Mouse (Mus musculus) midbrain, embryonic 14.5 days (tissue): ENCODE measurements around the gene Mybbp1a. TPM values are rescaled to one million over a fixed set of nuclear protein-coding genes. Genes with fewer than 3 reads are reported as not detected.

Experiments
- ATAC-seq: fragments of 200-750 bp; cut with Nextera tagmentation; 2 replicates; pipeline ENCODE4 v1.8.0; 2017; ENCODE audit warnings: moderate number of reproducible peaks, moderate library complexity; ENCODE audit not compliant: low FRiP score, low TSS enrichment
- DNase-seq: peaks from one replicate; pipeline ENCODE4 v3.0.0-alpha.2; 2015
- H3K27ac ChIP-seq: fragments of 300-500 bp; sonication (generic); replicated peaks from 2 replicates; pipeline ENCODE4 v1.5.1; 2014; ENCODE audit warnings: mild to moderate bottlenecking, low read depth, low read length, moderate library complexity
- H3K27me3 ChIP-seq: fragments of 300-500 bp; sonication (generic); 2 replicates; pipeline ENCODE4 v1.6.1; 2014; ENCODE audit warnings: low read length, control low read depth, mixed read lengths; ENCODE audit not compliant: control insufficient read depth, insufficient read depth
- H3K36me3 ChIP-seq: fragments of 300-500 bp; sonication (generic); 2 replicates; pipeline ENCODE4 v1.6.1; 2014; ENCODE audit warnings: low read length, control low read depth; ENCODE audit not compliant: control insufficient read depth, insufficient read depth
- H3K4me1 ChIP-seq: fragments of 300-500 bp; sonication (generic); 2 replicates; pipeline ENCODE4 v1.6.1; 2014; ENCODE audit warnings: mild to moderate bottlenecking, antibody characterized with exemption, low read length, control low read depth; ENCODE audit not compliant: control insufficient read depth, insufficient read depth
- H3K4me2 ChIP-seq: fragments of 300-500 bp; sonication (generic); 2 replicates; pipeline ENCODE4 v1.6.1; 2014; ENCODE audit warnings: mild to moderate bottlenecking, low read length, moderate library complexity
- H3K4me3 ChIP-seq: fragments of 300-500 bp; sonication (generic); replicated peaks from 2 replicates; pipeline ENCODE4 v1.5.1; 2014; ENCODE audit warnings: low read depth, low read length
- H3K9ac ChIP-seq: fragments of 300-500 bp; sonication (generic); replicated peaks from 2 replicates; pipeline ENCODE4 v1.6.1; 2014; ENCODE audit warnings: mild to moderate bottlenecking, low read length, moderate library complexity
- H3K9me3 ChIP-seq: fragments of 300-500 bp; sonication (generic); 2 replicates; pipeline ENCODE4 v1.6.1; 2016; ENCODE audit warnings: low read length, control low read depth, mixed read lengths; ENCODE audit not compliant: control insufficient read depth
- WGBS: fragments of 180-500 bp; shearing (Covaris S2); extraction: QIAGEN DNeasy Blood & Tissue Kit; methylation state at CpG from one replicate; pipeline ENCODE4 v1.1.7; 2014; 5-methylcytosine and 5-hydroxymethylcytosine counted together
- polyA plus RNA-seq: library from polyadenylated mRNA; unstranded; fragments of >200 nt; fragmentation: Nextera tagmentation; extraction: Ambion mirVana; gene quantifications from 2 replicates; pipeline ENCODE4 v1.2.1, GENCODE M21; 2014

Gene Mybbp1a
- polyA plus RNA-seq, 1 experiment from 2014 or later = 66.0 TPM

- DNase-seq (peak; percentile 31), ATAC-seq (no peak)
- no peaks in the 10 kb centered on the region for H3K4me1 ChIP-seq
- H3K36me3 ChIP-seq = no peaks in the 10 kb centered on the region
- H3K4me2 ChIP-seq = no peak overlapping the region
- no peaks in the 10 kb centered on the region for H3K9me3 ChIP-seq
- H3K27ac ChIP-seq = no peak overlapping the region
- no peak overlapping the region for H3K9ac ChIP-seq
- no peak overlapping the region for H3K4me3 ChIP-seq
- no peaks in the 10 kb centered on the region for H3K27me3 ChIP-seq
- WGBS = 58% methylated on average over 8 of the region's 8 CpGs
Measured at GRCm38 (mm10) chr11:72494046-72494988, 53.2 kb downstream of the Mybbp1a start.

DNA sequence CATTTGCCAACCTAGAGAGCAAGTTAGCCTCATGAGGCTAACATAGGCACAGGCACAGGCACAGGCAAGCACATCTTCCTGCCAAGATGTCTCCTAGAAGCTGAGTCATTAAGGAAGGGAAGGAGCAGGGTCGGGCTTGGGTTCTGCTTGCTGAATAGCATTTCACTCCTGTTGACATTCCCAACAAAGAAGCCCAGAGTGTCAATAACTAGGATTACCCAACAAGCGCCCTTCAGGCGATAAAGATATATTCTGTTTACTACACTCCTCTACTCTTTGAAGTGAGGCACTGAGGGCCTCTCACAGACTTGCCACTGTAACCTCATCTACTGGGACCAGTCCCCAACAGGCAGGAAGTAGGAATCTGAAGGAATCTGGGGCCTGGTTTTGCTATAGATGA is 54.9 kb downstream of the Mybbp1a start:
- Histone ChIP-seq H3K9ac (no peak overlapping the region), H3K27ac (no peak overlapping the region), H3K4me2 (no peak overlapping the region), H3K9me3 (no peaks in the 10 kb centered on the region), H3K4me1 (no peaks in the 10 kb centered on the region), H3K27me3 (no peaks in the 10 kb centered on the region), H3K4me3 (no peak overlapping the region), H3K36me3 (no peaks in the 10 kb centered on the region)
- WGBS = 76% methylated on average over 3 of the region's 3 CpGs
- no peak for ATAC-seq
- DNase-seq = no peak

GRCm38 (mm10) chr11:72496775-72497174 is 55.6 kb downstream of the Mybbp1a start:
- Histone ChIP-seq H3K36me3 (no peaks in the 10 kb centered on the region), H3K9me3 (no peaks in the 10 kb centered on the region), H3K4me1 (0 out of 2 replicates have a peak, but pooled peaks cover under 1% of the 10 kb centered on the region), H3K4me2 (no peak overlapping the region), H3K27ac (no peak overlapping the region), H3K4me3 (no peak overlapping the region), H3K27me3 (no peaks in the 10 kb centered on the region), H3K9ac (no peak overlapping the region)
- 74% methylated on average over 1 of the region's 1 CpGs for WGBS
- DNase-seq (no peak), ATAC-seq (no peak)

GRCm38 (mm10) chr11:72497367-72497766 is 56.2 kb downstream of the Mybbp1a start:
- 26% methylated on average over 4 of the region's 4 CpGs for whole genome bisulfite sequencing
- Histone ChIP-seq H3K4me1 (0 out of 2 replicates have a peak, but pooled peaks cover 3% of the 10 kb centered on the region), H3K4me3 (no peak overlapping the region), H3K36me3 (no peaks in the 10 kb centered on the region), H3K9me3 (no peaks in the 10 kb centered on the region), H3K4me2 (no peak overlapping the region), H3K27me3 (no peaks in the 10 kb centered on the region), H3K9ac (no peak overlapping the region), H3K27ac (no peak overlapping the region)
- DNase-seq = no peak
- ATAC-seq = no peak

GRCm38 (mm10) chr11:72500139-72500538 is 59.0 kb downstream of the Mybbp1a start:
- no peaks in the 10 kb centered on the region for H3K36me3 ChIP-seq
- no peaks in the 10 kb centered on the region for H3K9me3 ChIP-seq
- ATAC-seq = no peak
- H3K4me1 ChIP-seq = peaks cover 3% of the 10 kb centered on the region; the same call in 1 of the 2 replicates
- DNase-seq = no peak
- H3K27ac ChIP-seq = no peak overlapping the region
- no peaks in the 10 kb centered on the region for H3K27me3 ChIP-seq
- 92% methylated on average over 4 of the region's 4 CpGs for WGBS
- H3K4me2 ChIP-seq = no peak overlapping the region
- no peak overlapping the region for H3K4me3 ChIP-seq
- no peak overlapping the region for H3K9ac ChIP-seq

Other genes starting within 250 kb of the Mybbp1a start
- gene Gm43951, start 234.5 kb upstream of the Mybbp1a start, polyA plus RNA-seq = 0.12 and 0.19 TPM in 2 replicates
- gene 4933427D14Rik, start 233.9 kb upstream of the Mybbp1a start, polyA plus RNA-seq = 16.9 and 22.2 TPM in 2 replicates
- gene Txndc17, start 233.8 kb upstream of the Mybbp1a start, polyA plus RNA-seq = 137 and 150 TPM in 2 replicates
- 61.1 and 68.5 TPM in 2 replicates for gene Med31, start 225.8 kb upstream of the Mybbp1a start, polyA plus RNA-seq
- 1.0 and 2.0 TPM in 2 replicates for gene Slc13a5, start 174.1 kb upstream of the Mybbp1a start, polyA plus RNA-seq
- gene Xaf1, start 139.7 kb upstream of the Mybbp1a start, polyA plus RNA-seq = 1.1 and 3.3 TPM in 2 replicates
- gene Fbxo39, start 126.9 kb upstream of the Mybbp1a start, polyA plus RNA-seq = not detected in 2 replicates
- 6.9 and 9.0 TPM in 2 replicates for gene Tekt1, start 78.9 kb upstream of the Mybbp1a start, polyA plus RNA-seq
- 2.9 and 4.5 TPM in 2 replicates for gene Smtnl2, start 29.6 kb upstream of the Mybbp1a start, polyA plus RNA-seq
- gene Ggt6, start 5.8 kb upstream of the Mybbp1a start, polyA plus RNA-seq = not detected in 2 replicates
- 12.6 TPM in 2 replicates for gene Spns2, start 48.5 kb downstream of the Mybbp1a start, polyA plus RNA-seq
- gene Spns3, start 109.2 kb downstream of the Mybbp1a start, polyA plus RNA-seq = 0.11 TPM in 1 of 2 replicates, not detected in the other
- 87.2 and 111 TPM in 2 replicates for gene Ube2g1, start 165.9 kb downstream of the Mybbp1a start, polyA plus RNA-seq
- 26.7 and 40.0 TPM in 2 replicates for gene Ankfy1, start 248.7 kb downstream of the Mybbp1a start, polyA plus RNA-seq